Mouse (Mus musculus) cerebellum, adult 11-12 months (tissue): ENCODE results near the gene Cnr2.
"Not testable (repeated sequence)": the region's sequence is repeated elsewhere in the genome, so short reads cannot be mapped to it uniquely, and the experiment has no call there.

Experiments used
- DNase-seq: peaks from one replicate; pipeline ENCODE4 v3.0.0; 2022

Cnr2 gene

GRCm38 (mm10) chr4:135938858-135939257 is 43.7 kb downstream of the Cnr2 start:
- DNase-seq, result no peak

- not testable (repeated sequence) for DNase-seq
These were observed 45.8 kb downstream of the Cnr2 start for GRCm38 (mm10) chr4:135941026-135941425.

GRCm38 (mm10) chr4:135942193-135942592 is 47.0 kb downstream of the Cnr2 start:
- no peak for DNase-seq

- peak; percentile 43 for DNase-seq
These were observed 48.2 kb downstream of the Cnr2 start for GRCm38 (mm10) chr4:135943389-135943788.

GRCm38 (mm10) chr4:135945706-135946105 is 50.5 kb downstream of the Cnr2 start:
- peak; percentile 47 for DNase-seq

- DNase-seq, result peak; percentile 92
These were observed 51.1 kb downstream of the Cnr2 start, which contains the start of gene Hmgcl for GRCm38 (mm10) chr4:135946278-135946658. Hmgcl (plus strand) TSS chr4:135946448.

GRCm38 (mm10) chr4:135946659-135947301 is 51.6 kb downstream of the Cnr2 start:
- DNase-seq, result peak; percentile 57

- no peak for DNase-seq
These were observed 52.9 kb downstream of the Cnr2 start for GRCm38 (mm10) chr4:135948142-135948541.

GRCm38 (mm10) chr4:135949475-135949874 is 54.3 kb downstream of the Cnr2 start:
- peak; percentile 42 for DNase-seq

GRCm38 (mm10) chr4:135949911-135950310 is 54.7 kb downstream of the Cnr2 start:
- peak; percentile 86 for DNase-seq

GRCm38 (mm10) chr4:135950365-135950764 is 55.2 kb downstream of the Cnr2 start:
- peak; percentile 62 for DNase-seq

GRCm38 (mm10) chr4:135951505-135951904 is 56.3 kb downstream of the Cnr2 start:
- DNase-seq, result no peak

- DNase-seq, result no peak
These were observed 58.0 kb downstream of the Cnr2 start for GRCm38 (mm10) chr4:135953179-135953578.

- peak; percentile 61 for DNase-seq
These were observed 59.0 kb downstream of the Cnr2 start for GRCm38 (mm10) chr4:135954241-135954640.

- DNase-seq, result no peak
These were observed 60.7 kb downstream of the Cnr2 start for GRCm38 (mm10) chr4:135955886-135956285.

GRCm38 (mm10) chr4:135958354-135958753 is 63.2 kb downstream of the Cnr2 start:
- DNase-seq, result no peak

- DNase-seq, result peak; percentile 76
These were observed 65.5 kb downstream of the Cnr2 start for GRCm38 (mm10) chr4:135960717-135961116.

- peak; percentile 42 for DNase-seq
These were observed 66.5 kb downstream of the Cnr2 start for GRCm38 (mm10) chr4:135961709-135962108.

GRCm38 (mm10) chr4:135962198-135962597 is 67.0 kb downstream of the Cnr2 start:
- DNase-seq, result peak; percentile 63

- no peak for DNase-seq
These were observed 67.8 kb downstream of the Cnr2 start for GRCm38 (mm10) chr4:135962946-135963345.

- DNase-seq, result peak; percentile 95
These were observed 68.4 kb downstream of the Cnr2 start, which contains the start of gene Gale for GRCm38 (mm10) chr4:135963457-135964193. Gale (plus strand) TSS chr4:135963727.

- peak; percentile 83 for DNase-seq
These were observed 69.2 kb downstream of the Cnr2 start for GRCm38 (mm10) chr4:135964426-135964825.

GRCm38 (mm10) chr4:135965113-135965512 is 69.9 kb downstream of the Cnr2 start:
- peak; percentile 38 for DNase-seq

- DNase-seq, result peak; percentile 59
These were observed 71.1 kb downstream of the Cnr2 start for GRCm38 (mm10) chr4:135966283-135966682.
